Mouse (Mus musculus) heart, embryonic 12.5 days (tissue): ENCODE results near the gene Pcdh15. TPM values are rescaled to one million over a fixed set of nuclear protein-coding genes. Genes with fewer than 3 reads are reported as not detected.

Source experiments
- ATAC-seq: fragments of 200-750 bp; cut with Nextera tagmentation; 2 replicates; pipeline ENCODE4 v1.8.0; 2017; ENCODE audit warnings: moderate TSS enrichment, moderate library complexity; ENCODE audit not compliant: insufficient number of reproducible peaks, low FRiP score
- H3K27ac ChIP-seq: fragments of 300-500 bp; sonication (generic); 2 replicates; pipeline ENCODE4 v1.5.1; 2016; ENCODE audit warnings: mild to moderate bottlenecking, moderate library complexity; ENCODE audit not compliant: poor library complexity, severe bottlenecking
- H3K27me3 ChIP-seq: fragments of 300-500 bp; sonication (generic); replicated peaks from 2 replicates; pipeline ENCODE4 v1.6.1; 2016; ENCODE audit warnings: mild to moderate bottlenecking, moderate library complexity
- H3K36me3 ChIP-seq: fragments of 300-500 bp; sonication (generic); 2 replicates; pipeline ENCODE4 v1.6.1; 2016; ENCODE audit warnings: mild to moderate bottlenecking, moderate library complexity
- H3K4me1 ChIP-seq: fragments of 300-500 bp; sonication (generic); replicated peaks from 2 replicates; pipeline ENCODE4 v1.6.1; 2016; ENCODE audit warnings: mild to moderate bottlenecking
- H3K4me2 ChIP-seq: fragments of 300-500 bp; sonication (generic); 2 replicates; pipeline ENCODE4 v1.6.1; 2016; ENCODE audit warnings: mild to moderate bottlenecking, moderate library complexity
- H3K4me3 ChIP-seq: fragments of 300-500 bp; sonication (generic); 2 replicates; pipeline ENCODE4 v1.5.1; 2016; ENCODE audit warnings: mild to moderate bottlenecking
- H3K9ac ChIP-seq: fragments of 300-500 bp; sonication (generic); 2 replicates; pipeline ENCODE4 v1.6.1; 2016; ENCODE audit warnings: mild to moderate bottlenecking, moderate library complexity
- H3K9me3 ChIP-seq: fragments of 300-500 bp; sonication (generic); replicated peaks from 2 replicates; pipeline ENCODE4 v1.6.1; 2016; ENCODE audit warnings: mild to moderate bottlenecking, moderate library complexity
- WGBS: fragments of 180-500 bp; shearing (Covaris S2); methylation state at CpG from one replicate; pipeline ENCODE4 v1.1.7; 2016; 5-methylcytosine and 5-hydroxymethylcytosine counted together
- polyA plus RNA-seq: library from polyadenylated mRNA; unstranded; fragments of >200 nt; fragmentation: Nextera tagmentation; extraction: Ambion mirVana; gene quantifications from 2 replicates; pipeline ENCODE4 v1.2.1, GENCODE M21; 2016

Gene Pcdh15
- polyA plus RNA-seq, 1 experiment from 2014 or later: 0.47 TPM

DNA sequence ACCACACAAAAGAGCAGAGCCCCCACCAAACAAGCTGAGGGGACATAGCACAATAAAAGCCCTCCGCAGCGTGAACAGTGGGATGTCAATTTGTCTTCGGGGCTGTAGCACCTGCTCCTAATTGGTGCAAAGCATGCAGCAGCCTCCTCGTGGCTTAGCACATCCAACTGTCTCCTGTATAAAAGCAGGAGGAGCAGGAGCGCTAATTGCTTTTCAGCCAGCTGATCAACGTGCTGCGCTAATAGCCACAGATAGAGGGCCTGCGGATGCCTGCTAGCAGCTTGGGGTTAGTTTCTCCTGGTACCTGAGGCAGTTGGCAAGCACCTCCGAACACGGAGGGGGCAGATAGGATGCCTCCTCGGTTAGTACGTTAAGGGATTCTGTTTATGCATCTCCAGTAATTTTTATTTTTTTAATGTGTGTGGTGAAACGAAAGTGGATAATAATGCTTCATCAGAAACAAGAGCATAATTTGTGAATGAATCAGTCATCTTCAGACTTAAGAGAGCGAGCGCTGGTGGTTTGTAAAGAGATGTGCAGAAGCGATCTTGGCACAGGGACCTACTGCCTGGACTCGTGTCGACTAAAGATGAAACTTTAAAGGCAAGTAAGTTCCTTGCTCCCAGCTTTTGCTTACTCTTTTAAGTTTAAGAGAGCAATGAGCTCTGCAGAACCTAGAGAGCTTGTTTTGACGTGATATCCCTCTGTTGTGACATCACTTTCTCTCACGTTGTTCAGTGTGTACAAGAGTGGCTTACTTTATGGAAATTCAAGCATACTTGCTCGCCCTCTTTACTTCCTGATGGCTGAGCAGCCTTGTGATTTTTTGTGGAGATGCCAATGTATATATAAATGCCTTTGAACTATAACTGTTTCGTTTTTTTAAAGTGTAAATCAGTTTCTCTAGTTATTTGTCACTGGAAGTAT is 722.8 kb downstream of the Pcdh15 start:
- no peak overlapping the region for H3K27ac ChIP-seq
- no peak for ATAC-seq
- no peak overlapping the region for H3K4me3 ChIP-seq
- 42% methylated on average over 22 of the region's 22 CpGs for WGBS
- H3K4me1 ChIP-seq: no peaks in the 10 kb centered on the region
- H3K9ac ChIP-seq: no peak overlapping the region
- H3K9me3 ChIP-seq: no peaks in the 10 kb centered on the region
- no peaks in the 10 kb centered on the region for H3K36me3 ChIP-seq
- H3K27me3 ChIP-seq: 0 out of 2 replicates have a peak, but pooled peaks cover 6% of the 10 kb centered on the region
- peak overlapping the region; percentile 42 for H3K4me2 ChIP-seq

DNA sequence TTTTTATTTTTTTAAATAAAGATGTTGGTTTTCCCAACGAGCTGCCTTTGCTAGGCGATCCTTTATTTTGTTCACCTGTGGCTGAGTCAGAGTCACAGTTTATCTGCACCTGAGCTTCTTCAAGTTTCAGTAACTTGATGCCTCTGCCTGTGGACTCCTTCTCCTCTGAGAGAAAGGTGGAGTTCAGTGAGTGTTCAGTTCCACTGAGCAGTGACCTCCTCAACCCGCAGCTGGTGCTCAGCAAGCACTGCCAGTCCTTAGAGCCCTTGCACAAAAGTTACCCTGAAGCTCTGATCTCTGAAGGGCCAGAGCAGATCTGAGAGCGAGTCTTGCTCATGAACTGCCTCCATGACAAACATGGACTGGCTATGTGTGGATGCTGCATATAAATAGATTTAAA is 724.1 kb downstream of the Pcdh15 start:
- whole genome bisulfite sequencing: 74% methylated on average over 4 of the region's 4 CpGs
- Histone ChIP-seq H3K36me3 (no peaks in the 10 kb centered on the region), H3K27me3 (0 out of 2 replicates have a peak, but pooled peaks cover 6% of the 10 kb centered on the region), H3K9me3 (no peaks in the 10 kb centered on the region), H3K4me1 (no peaks in the 10 kb centered on the region), H3K4me3 (no peak overlapping the region), H3K4me2 (no peak overlapping the region), H3K9ac (no peak overlapping the region), H3K27ac (no peak overlapping the region)
- no peak for ATAC-seq

DNA sequence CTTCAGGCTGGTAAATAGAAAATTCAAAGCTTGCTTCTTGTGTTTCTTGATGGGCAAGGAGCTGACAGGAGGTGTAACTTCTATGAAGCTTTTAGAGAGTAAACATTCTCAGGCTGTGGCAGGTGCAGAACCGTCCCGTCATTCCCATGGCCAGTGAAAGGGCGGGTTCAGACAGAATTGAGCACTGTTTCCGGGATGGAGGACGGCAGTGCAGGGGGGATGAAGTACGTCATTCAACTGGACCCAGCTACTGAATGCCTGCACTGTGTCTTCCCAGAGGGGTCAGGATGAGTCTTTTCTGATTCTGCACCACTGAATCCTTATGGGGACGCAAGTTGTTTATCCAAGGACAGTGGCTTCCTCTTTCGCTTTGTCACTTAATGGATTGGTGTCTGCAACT is 727.2 kb downstream of the Pcdh15 start:
- 0 out of 2 replicates have a peak, but pooled peaks cover 6% of the 10 kb centered on the region for H3K27me3 ChIP-seq
- H3K4me3 ChIP-seq: peak overlapping the region; percentile 19; the same call in 1 of the 2 replicates
- 56% methylated on average over 8 of the region's 8 CpGs for WGBS
- no peak overlapping the region for H3K9ac ChIP-seq
- H3K27ac ChIP-seq: no peak overlapping the region
- ATAC-seq: no peak
- no peaks in the 10 kb centered on the region for H3K36me3 ChIP-seq
- H3K4me2 ChIP-seq: peak overlapping the region; percentile 23
- no peaks in the 10 kb centered on the region for H3K4me1 ChIP-seq
- no peaks in the 10 kb centered on the region for H3K9me3 ChIP-seq

DNA sequence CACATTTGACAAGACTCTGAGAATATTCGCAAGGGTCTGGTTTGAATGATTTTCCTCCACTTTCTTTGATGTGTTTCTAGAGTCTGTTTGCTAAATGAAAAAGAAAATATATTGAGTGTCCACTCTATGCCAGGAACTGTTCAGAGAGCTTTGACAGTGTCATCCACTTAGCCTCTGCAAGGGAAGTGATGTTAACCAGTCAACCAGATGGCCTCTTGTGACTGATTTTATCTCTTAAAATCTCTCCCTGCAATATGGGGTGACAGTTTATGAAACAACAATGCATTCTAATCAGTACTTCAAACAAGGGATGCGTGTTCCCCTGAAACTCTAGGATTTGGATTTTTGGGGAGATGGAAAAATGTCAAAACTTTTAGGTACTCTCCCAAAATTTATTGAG is 729.6 kb downstream of the Pcdh15 start:
- H3K4me2 ChIP-seq: no peak overlapping the region
- no peak overlapping the region for H3K9ac ChIP-seq
- no peaks in the 10 kb centered on the region for H3K36me3 ChIP-seq
- WGBS: 70% methylated on average over 2 of the region's 2 CpGs
- no peaks in the 10 kb centered on the region for H3K4me1 ChIP-seq
- no peak for ATAC-seq
- H3K27ac ChIP-seq: no peak overlapping the region
- no peaks in the 10 kb centered on the region for H3K27me3 ChIP-seq
- H3K9me3 ChIP-seq: no peaks in the 10 kb centered on the region
- no peak overlapping the region for H3K4me3 ChIP-seq

DNA sequence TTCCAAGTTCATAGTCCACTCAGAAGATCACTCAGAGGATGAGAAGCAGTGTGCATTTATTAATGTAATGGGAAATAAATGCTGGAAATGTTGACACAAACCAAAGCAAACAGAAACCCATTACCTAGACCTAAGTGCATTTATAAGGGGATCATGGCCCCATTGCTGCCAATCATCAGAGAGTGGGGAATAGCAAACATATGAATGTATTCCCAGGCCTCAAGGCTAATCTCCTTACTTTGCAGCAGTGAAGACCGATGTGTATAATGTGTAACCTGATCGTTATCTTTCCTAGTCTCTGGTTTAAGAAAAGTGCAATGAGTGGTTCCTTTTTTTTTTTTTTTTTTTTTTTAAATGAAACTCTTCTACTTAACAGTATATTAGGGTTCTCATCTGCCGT is 745.9 kb downstream of the Pcdh15 start:
- no peaks in the 10 kb centered on the region for H3K27me3 ChIP-seq
- WGBS: 75% methylated on average over 3 of the region's 3 CpGs

DNA sequence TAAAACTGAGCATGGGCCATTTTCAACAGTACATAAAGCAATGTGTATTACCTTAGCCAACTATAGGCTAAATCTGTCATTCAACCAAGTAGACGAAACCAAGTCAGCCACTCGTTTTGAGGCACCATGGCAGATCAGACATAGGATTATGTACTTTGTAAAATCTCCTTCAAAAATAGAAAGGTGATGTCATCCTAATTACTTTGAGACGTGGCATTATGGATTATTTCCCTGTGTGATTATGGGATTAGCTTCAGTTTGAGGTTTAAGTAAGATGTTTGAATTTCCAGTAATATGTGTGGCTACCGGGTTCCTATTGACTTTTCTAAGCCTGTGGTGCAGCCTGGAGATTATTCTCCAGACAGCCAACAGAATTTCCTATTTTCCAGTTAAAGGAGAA is 763.0 kb downstream of the Pcdh15 start:
- no peaks in the 10 kb centered on the region for H3K9me3 ChIP-seq
- no peak overlapping the region for H3K9ac ChIP-seq
- H3K36me3 ChIP-seq: no peaks in the 10 kb centered on the region
- no peak overlapping the region for H3K4me3 ChIP-seq
- H3K27ac ChIP-seq: no peak overlapping the region
- H3K27me3 ChIP-seq: no peaks in the 10 kb centered on the region
- no peak for ATAC-seq
- WGBS: 63% methylated on average over 4 of the region's 4 CpGs
- no peak overlapping the region for H3K4me2 ChIP-seq
- no peaks in the 10 kb centered on the region for H3K4me1 ChIP-seq

More for the DNA sequence above, 745.9 kb downstream of the Pcdh15 start:
- H3K36me3 ChIP-seq: no peaks in the 10 kb centered on the region
- ATAC-seq: no peak
- H3K9ac ChIP-seq: no peak overlapping the region
- no peaks in the 10 kb centered on the region for H3K4me1 ChIP-seq
- H3K4me3 ChIP-seq: no peak overlapping the region
- no peaks in the 10 kb centered on the region for H3K9me3 ChIP-seq
- no peak overlapping the region for H3K27ac ChIP-seq
- H3K4me2 ChIP-seq: no peak overlapping the region

DNA sequence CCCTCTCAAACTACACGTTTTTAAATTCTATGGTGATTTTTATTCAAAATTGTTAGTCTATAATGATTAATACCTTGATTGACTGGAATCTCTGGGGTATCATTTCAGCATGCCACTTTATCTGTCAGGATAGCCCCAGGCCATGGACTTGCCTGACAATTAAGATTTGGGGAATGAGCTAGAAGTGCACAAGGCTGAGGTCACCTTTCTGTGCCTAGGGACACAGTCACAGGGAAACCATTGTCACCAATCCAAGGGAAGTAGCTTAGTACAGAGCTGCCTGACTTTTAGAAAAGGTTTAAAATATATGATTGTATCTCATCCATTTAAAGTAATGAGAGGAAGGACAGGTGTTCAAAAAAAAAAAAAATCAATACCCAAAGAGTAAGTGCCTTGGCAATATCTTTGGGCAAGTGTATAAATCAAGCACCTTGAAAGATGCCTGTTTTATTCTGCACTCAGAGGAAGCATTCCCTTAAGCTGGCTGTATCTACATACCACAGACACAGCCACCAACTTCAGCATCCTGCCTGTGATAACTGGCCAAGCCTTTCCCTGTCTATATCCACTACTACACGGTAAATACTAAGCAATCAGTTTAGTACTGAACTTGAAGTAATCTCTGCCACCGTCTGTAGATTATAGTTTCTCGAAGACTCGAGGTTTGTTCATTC is 779.0 kb downstream of the Pcdh15 start:
- no peak for ATAC-seq
- WGBS: 64% methylated on average over 5 of the region's 5 CpGs
- no peaks in the 10 kb centered on the region for H3K27me3 ChIP-seq

DNA sequence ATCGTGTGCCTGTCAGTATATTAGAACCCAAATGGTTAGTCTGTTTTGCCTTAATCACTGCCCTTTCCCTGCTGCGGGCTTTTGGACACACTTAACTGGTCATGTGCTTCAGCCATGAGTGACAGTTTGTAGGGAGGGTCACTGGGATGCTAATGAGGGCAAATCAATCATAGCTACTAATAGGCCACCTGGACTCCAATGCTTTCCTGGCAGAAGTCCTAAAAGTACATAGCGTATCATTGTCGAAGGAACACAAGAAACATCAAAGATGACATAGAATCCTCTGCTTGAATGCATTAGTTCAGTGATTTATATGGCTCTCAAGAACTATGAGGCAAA is 779.6 kb downstream of the Pcdh15 start:
- WGBS: 81% methylated on average over 4 of the region's 4 CpGs
- H3K9ac ChIP-seq: no peak overlapping the region
- no peak overlapping the region for H3K4me2 ChIP-seq
- H3K27me3 ChIP-seq: no peaks in the 10 kb centered on the region
- no peaks in the 10 kb centered on the region for H3K4me1 ChIP-seq
- no peak for ATAC-seq
- no peaks in the 10 kb centered on the region for H3K9me3 ChIP-seq
- no peak overlapping the region for H3K4me3 ChIP-seq
- no peaks in the 10 kb centered on the region for H3K36me3 ChIP-seq
- H3K27ac ChIP-seq: no peak overlapping the region

More for the DNA sequence above, 779.0 kb downstream of the Pcdh15 start:
- Histone ChIP-seq H3K4me1 (no peaks in the 10 kb centered on the region), H3K4me3 (no peak overlapping the region), H3K9me3 (no peaks in the 10 kb centered on the region), H3K9ac (no peak overlapping the region), H3K4me2 (no peak overlapping the region), H3K27ac (no peak overlapping the region), H3K36me3 (no peaks in the 10 kb centered on the region)

DNA sequence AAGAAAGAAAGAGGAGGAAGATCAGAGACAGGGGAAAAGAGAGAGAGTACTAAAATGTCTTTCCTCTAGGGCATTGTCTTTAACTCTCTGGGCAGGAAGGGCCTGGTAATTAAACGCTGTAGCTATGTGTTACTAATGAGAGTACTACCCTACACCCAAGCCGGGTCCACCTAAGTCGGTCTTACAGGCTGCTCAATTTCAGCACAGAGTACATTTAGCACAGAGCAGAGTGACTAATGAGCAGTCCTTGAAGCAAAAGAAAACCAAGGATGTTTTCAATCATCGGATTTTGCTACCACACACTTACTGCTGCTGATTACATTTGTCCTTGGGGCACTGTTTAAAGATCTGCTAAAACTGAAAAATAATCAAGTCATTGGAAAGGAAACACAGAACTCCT is 788.6 kb downstream of the Pcdh15 start:
- ATAC-seq: no peak
- no peaks in the 10 kb centered on the region for H3K9me3 ChIP-seq
- WGBS: 73% methylated on average over 4 of the region's 4 CpGs

DNA sequence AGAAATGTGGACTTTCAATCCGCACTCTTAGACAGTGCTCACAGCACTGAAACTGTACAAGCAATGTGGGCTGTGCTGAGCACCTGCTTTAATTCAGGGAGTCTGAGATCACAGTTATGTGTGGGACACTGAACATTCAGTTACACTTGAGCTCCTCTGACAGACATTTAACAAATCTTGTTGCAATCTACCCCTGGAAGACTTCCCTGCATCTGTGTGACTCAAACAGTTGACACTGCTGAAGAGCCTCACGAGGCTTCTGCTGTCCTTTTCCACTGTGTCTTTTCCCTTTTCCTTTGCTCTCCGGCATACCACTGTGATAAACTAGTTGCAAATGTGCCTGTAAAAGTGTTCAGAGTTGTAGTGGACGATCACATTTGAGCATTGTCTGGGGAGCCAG is 793.1 kb downstream of the Pcdh15 start:
- Histone ChIP-seq H3K4me2 (no peak overlapping the region), H3K27ac (no peak overlapping the region), H3K9ac (no peak overlapping the region), H3K4me3 (no peak overlapping the region), H3K9me3 (no peaks in the 10 kb centered on the region), H3K4me1 (no peaks in the 10 kb centered on the region), H3K27me3 (no peaks in the 10 kb centered on the region), H3K36me3 (no peaks in the 10 kb centered on the region)
- 71% methylated on average over 4 of the region's 4 CpGs for WGBS
- ATAC-seq: no peak

More for the DNA sequence above, 788.6 kb downstream of the Pcdh15 start:
- H3K4me2 ChIP-seq: no peak overlapping the region
- H3K4me3 ChIP-seq: no peak overlapping the region
- no peak overlapping the region for H3K27ac ChIP-seq
- no peak overlapping the region for H3K9ac ChIP-seq
- H3K27me3 ChIP-seq: no peaks in the 10 kb centered on the region
- no peaks in the 10 kb centered on the region for H3K36me3 ChIP-seq
- no peaks in the 10 kb centered on the region for H3K4me1 ChIP-seq

DNA sequence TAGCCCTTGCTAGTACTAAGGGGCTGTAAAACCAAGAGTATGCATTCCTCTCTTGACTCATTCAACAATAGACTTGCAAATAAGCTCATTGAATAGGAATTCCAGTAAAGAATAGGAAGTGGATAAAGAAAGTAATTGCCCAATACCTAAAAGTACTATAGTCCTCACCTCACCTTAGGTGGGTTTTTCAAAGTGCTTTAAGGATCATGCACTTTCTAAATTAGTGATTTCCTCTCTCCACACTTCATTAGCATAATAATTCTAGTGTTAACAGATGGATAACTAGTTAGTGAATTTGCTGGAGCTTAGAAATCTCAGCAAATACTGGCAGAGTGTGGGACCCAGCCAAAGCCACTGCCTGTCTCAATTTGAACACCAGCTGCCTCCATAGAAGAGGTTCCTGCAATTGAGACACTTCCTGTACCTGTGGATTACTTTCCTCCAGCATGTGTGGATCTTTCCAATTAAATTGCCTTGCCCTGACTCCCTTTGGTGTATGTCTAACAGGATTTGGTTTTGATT is 797.0 kb downstream of the Pcdh15 start:
- no peak overlapping the region for H3K27ac ChIP-seq

More for the DNA sequence above, 797.0 kb downstream of the Pcdh15 start:
- no peak overlapping the region for H3K4me3 ChIP-seq
- no peaks in the 10 kb centered on the region for H3K4me1 ChIP-seq
- no peak overlapping the region for H3K4me2 ChIP-seq
- no peaks in the 10 kb centered on the region for H3K36me3 ChIP-seq
- no peaks in the 10 kb centered on the region for H3K27me3 ChIP-seq
- no peaks in the 10 kb centered on the region for H3K9me3 ChIP-seq
- H3K9ac ChIP-seq: no peak overlapping the region
- no peak for ATAC-seq
